Mouse (Mus musculus) E14TG2a.4 (cell line): ENCODE measurements around the gene Tut4.

Experiments used
- CTCF ChIP-seq: conservative IDR thresholded peaks from 2 replicates; pipeline ENCODE4 v1.5.1; 2014; ENCODE audit warnings: low read length
- NANOG ChIP-seq: IDR thresholded peaks from 2 replicates; pipeline ENCODE4 v1.6.1; 2014; ENCODE audit warnings: borderline replicate concordance, low read length, mixed read lengths
- POU5F1 ChIP-seq: IDR thresholded peaks from 2 replicates; pipeline ENCODE4 v1.6.1; 2014; ENCODE audit warnings: low read length, borderline replicate concordance

DNA sequence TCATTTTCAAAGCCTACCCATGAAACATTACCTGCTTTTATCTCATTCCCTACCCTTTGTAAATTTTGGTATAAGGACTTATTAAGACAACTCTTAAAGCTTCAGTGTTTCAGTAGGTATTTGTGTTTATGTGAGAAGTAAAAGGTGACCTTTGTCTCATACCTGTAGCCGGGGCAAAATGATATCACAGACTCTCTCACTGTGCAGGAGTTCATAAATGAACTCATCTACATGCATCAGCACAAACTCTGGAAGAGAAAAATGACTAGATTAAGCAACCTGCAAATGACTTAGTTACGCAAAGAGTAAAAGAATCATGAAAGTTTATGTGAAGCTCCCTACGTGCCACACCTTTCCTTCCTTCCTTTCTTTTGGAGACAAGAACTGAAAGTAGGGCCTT lies 113.4 kb downstream of the Tut4 start:
- TF ChIP-seq CTCF (no peak), NANOG (no peak), POU5F1 (no peak)
